Mouse (Mus musculus): ENCODE results near the gene Lyz1.
"Not testable (repeated sequence)": the region's sequence is repeated elsewhere in the genome, so short reads cannot be mapped to it uniquely, and the experiment has no call there.

- TF ChIP-seq CTCF (IDR thresholded peaks at IDR 0.05; ENCODE audit: borderline replicate concordance, control insufficient read depth, extremely low read depth, insufficient read depth, low read length, poor library complexity); POLR2A (IDR thresholded peaks at IDR 0.05; ENCODE audit: control insufficient read depth, extremely low read depth, insufficient read depth, low read length, poor library complexity): not testable (repeated sequence)
Measured at GRCm38 (mm10) chr10:117274645-117275044, 18.0 kb downstream of the Lyz1 start.
